Mouse (Mus musculus) heart, adult 2 months (tissue): ENCODE data around the gene Shisa3.

Experiments used
- CTCF ChIP-seq: fragments of 200-600 bp; IDR thresholded peaks from 2 replicates; pipeline ENCODE4 v1.8.1; 2022; ENCODE audit warnings: antibody characterized with exemption, mild to moderate bottlenecking, moderate library complexity
- POLR2A ChIP-seq: fragments of 200-500 bp; IDR thresholded peaks from 2 replicates; pipeline ENCODE4 v1.6.1; 2011; ENCODE audit warnings: mild to moderate bottlenecking, low read depth, low read length, control low read depth; ENCODE audit not compliant: insufficient read depth

DNA sequence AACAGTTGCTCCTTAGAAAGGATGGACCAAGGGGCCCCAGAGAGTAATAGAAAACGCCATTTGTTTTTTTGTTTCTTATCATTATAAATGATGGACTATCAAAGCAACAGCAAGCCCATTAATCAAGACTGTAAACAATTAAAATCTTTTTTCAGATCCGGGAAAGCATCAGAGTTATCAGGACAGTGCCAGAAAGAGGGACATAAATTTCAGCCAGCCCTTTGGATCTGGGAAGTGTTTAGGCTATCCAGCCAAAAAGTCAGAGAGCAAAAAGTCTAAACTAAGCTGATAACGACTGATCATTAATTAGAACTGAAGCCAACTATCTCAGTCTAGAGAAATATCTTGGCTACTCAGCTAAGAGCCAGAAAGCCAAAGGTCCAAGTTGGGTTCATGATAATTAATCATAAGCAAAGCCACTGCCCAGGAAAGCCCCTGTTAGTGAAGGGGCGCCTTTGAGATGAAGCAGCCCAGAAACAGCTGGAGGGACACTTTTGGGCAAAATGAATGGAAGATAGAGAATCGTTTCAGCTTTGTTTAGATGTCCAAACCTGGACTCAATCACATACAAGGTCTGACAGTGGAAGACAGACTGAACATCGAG is 35.0 kb upstream of the Shisa3 start:
- TF ChIP-seq POLR2A (no peak), CTCF (no peak)
